Mouse (Mus musculus) yolk sac, embryonic 10.5 days (tissue): ENCODE measurements around the gene Dus2.

Experiments
- DNase-seq: peaks from one replicate; pipeline ENCODE4 v3.0.0-alpha.2; 2017; ENCODE audit warnings: low spot score

The Dus2 gene

GRCm38 (mm10) chr8:106076612-106077011, 85.5 kb downstream of the Dus2 start:
- DNase-seq = no peak

GRCm38 (mm10) chr8:106077452-106078067, 86.4 kb downstream of the Dus2 start:
- no peak for DNase-seq

DNA sequence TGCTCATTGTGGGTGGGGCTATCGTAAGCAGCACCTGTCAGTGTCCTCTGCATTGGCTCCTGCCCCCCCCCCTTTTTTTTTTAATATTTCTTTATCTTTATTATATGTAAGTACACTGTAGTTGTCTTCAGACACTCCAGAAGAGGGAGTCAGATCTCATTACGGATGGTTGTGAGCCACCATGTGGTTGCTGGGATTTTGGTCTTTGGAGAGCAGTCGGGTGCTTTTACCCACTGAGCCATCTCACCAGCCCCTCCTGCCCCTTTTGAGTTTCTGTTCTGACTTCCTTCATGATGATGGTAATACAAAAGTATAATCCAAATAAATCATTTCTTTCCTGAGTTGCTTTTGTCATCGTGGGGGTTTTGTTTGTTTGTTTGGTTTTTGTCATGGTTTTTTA, 111.2 kb downstream of the Dus2 start:
- DNase-seq = no peak
